Mouse (Mus musculus): ENCODE measurements at regions not wholly inside any gene's neighbourhood (a gene's known extent, or its start where the extent isn't known, plus 50 kb on each side); places are given as distances from the start of the nearest gene placed in this dataset.

DNA sequence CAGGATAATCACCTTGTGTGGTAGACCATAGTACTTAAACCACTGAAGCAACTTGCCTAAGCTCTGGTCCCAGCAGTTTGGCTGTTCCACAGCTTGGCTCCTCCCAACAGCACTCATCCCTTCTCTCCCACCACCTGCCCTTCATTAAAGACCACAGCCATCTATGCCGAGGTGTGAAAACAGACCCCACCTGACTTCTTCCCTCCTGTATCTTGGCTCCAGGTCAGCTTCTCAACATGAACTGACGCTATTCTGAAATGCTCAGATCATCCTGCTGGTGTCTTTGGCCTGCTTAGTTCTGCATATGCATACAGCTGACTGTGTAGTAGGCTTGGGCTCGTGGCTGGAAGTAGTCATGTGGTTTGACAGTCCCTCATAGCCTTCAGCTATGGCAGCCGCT lies 177.1 kb downstream of the Abcc12 start:
- TF ChIP-seq POLR2A (IDR thresholded peaks at IDR 0.05; ENCODE audit: borderline replicate concordance, control insufficient read depth, low read depth, low read length) (no peak), CTCF (IDR thresholded peaks at IDR 0.05; ENCODE audit: control insufficient read depth, insufficient read depth, low read length) (no peak)

Measured in bone marrow, adult 2 months (tissue).